Mouse (Mus musculus) ES-CJ7 (cell line): ENCODE data around the gene Adk.

Experiments
- DNase-seq: peaks from one replicate; pipeline ENCODE4 v3.0.0; 2011; ENCODE audit warnings: low read depth, low spot score

Gene Adk

DNA sequence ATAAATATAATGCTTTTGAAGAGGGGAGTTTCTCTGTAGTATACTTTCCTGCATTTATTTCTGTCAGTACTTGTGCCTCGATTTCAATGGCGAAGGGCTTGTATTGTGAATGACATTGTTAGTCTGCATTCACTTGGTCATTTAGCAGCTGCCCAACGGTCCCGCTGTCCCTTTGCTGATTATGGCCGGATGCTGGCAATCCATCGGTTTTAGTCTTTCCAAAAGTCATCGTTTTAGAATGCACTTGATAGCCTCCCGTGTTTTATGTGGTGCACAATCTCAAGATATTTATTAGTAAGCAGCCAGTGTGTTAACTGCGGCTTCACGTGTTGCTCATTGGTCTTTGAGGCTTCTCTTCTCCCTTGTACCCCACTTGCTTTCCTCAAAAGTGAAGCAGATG is 113.3 kb downstream of the Adk start:
- no peak for DNase-seq

- DNase-seq = no peak
Measured at GRCm38 (mm10) chr14:21166114-21166513, 113.7 kb downstream of the Adk start.

DNA sequence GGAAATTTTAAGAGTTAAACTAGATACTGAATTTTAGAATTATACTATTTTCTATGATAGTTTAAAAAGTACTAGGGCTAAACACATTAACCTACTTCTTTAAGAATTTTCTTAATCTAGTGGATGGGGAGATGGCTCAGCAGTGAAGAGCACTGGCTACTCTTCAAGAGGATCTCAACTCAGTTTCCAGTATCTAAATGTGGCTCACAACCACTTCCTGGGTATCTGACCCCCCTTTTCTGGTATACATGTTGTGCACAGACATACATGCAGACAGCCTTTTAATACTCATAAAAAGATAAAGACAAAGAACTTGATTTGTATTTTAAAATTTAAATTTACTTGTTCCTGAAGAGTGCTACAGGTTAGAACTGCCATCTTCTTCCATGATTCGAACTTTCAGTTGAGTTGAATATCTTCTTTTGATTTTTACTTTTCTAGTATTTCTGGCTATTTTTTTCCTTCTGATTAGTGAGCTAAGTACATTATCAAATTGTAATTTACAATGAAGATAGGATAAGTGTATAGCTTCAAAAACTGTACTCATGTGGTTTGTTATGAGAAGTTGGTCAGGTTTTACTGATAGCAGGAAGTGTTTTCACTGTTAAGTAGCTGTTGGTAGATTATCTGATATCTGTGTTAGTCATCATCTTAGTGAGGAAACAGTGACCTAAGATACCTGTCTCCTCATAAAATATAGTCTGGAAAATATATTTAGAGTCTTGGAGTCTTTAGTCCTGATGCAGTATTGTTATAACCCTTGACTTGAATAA is 121.8 kb downstream of the Adk start:
- DNase-seq = no peak

- no peak for DNase-seq
Measured at GRCm38 (mm10) chr14:21174804-21175203, 122.4 kb downstream of the Adk start.

DNA sequence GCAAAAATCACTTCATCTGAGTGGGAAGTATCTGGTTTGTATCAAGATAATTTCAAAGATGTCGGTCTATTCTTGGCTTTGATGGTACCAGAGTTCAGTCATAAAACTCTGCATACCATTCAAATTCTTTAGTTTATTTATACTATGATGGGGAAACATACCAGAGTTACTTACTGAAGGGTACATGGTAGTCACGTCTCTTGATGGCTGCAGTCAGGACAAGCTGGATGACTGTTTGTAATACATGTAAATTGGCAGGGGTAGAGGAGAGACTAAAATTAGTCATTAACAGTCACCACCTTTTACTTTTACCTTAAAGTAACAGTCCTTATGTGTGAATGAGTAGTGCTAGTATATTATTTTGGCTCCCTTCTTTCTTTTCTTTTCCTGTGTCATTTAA is 125.4 kb downstream of the Adk start:
- no peak for DNase-seq

GRCm38 (mm10) chr14:21178356-21178755 is 126.0 kb downstream of the Adk start:
- no peak for DNase-seq

- no peak for DNase-seq
Measured at GRCm38 (mm10) chr14:21181053-21181452, 128.7 kb downstream of the Adk start.

- no peak for DNase-seq
Measured at GRCm38 (mm10) chr14:21191966-21192365, 139.6 kb downstream of the Adk start.

GRCm38 (mm10) chr14:21192749-21193148 is 140.4 kb downstream of the Adk start:
- no peak for DNase-seq

DNA sequence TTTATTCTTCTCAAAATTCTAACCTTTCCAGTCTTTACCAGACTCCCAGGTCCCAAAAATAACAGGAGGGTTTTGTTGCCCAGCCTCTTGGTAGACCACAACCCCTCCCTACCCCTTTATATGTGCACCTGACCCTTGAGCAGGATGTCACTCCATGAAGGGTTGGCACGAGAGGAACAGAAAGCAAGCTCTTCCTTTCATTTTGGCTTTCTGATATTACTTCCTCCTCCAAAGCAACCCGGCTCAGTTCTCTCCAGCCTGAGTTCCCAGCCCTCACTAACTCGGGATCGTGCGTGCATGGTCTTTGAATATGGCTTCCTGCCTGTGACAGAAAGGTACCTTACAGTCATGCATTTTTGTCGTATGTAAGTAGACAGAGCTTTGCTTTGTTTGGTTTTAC is 142.0 kb downstream of the Adk start:
- no peak for DNase-seq

DNA sequence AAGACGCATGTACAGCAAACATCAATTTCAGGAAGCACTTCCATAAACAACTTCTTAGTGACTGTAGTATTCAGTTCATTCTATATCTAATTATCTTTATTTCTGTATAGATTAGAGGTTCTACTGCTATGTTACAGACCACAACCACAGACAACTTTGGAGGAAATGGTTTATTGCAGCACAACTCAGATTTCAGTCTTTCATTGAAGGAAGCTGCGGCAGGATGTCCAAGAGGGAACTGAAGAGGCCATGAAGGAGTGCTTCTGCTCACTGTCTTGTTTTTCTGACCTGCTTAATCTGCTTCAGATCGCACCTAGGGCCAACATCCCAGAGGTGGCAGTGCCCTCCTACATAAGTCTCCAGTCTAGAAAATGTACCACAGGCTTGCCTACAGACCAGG is 148.5 kb downstream of the Adk start:
- DNase-seq = no peak

GRCm38 (mm10) chr14:21206472-21206871 is 154.1 kb downstream of the Adk start:
- DNase-seq = no peak

DNA sequence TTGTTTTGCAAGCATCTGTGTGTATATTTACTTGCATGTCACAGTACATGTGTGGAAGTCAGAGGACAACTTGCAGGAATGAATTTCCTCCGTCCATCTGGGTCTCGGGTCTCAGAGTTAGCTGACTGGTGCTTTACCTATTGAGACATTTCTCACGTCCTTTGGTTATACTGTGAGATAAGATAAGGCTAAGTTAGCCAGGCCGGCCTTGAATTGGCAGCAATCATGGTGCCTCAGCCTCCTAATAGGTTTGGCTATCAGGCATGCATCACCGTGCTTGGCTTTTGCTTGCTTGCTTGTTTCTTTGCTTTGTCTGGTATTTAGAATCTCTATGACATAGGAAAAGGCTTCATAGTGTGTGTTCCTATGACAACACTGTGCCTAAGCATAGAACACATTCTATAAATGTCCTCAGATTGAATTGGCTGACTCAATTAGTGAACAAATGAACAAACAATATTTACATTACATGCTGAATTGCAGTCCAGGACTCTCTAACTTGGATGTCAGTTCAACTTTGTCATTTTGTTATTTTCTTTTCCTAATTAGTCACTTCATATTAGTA is 169.3 kb downstream of the Adk start:
- DNase-seq = no peak

DNA sequence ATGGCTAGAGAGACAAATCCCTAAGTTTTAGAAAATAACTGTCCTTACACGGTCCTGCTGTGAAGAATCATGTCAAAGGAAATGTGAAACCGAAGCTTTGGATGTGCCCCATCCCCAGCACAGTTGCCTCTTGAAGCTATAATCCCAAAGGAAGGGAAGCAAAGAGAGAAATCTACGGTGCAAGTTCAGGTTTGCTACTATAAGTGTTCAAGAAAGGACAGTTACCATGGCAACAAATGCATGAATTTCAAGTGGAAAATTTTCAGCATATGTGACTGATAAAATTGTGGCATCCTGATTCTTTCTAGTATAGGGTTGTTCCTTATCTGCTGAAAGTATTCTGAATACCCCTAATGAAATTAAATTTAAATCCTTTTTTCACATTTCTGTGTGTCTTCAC is 169.8 kb downstream of the Adk start:
- no peak for DNase-seq

GRCm38 (mm10) chr14:21223456-21223855 is 171.1 kb downstream of the Adk start:
- DNase-seq = no peak

GRCm38 (mm10) chr14:21223971-21224635 is 171.7 kb downstream of the Adk start:
- DNase-seq = no peak

- DNase-seq = no peak
Measured at GRCm38 (mm10) chr14:21237051-21237450, 184.7 kb downstream of the Adk start.

DNA sequence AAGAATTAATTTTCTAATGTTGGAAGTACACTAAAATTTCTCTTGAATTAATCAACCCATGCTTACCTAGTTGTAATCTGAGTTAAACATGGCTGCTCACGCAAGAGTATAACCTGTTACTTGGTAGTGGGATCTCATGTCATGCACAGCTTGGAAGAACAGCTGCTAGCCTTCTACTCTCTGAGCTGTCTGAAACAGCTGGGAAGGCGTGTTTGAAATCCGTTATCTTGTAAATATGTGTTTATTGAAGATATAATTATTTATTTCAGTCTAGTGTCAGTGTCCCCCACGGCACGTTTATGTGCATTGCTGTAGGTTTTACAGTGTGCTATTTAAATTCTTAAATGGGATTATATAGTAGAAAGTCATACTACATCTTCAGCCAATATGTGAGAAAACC is 188.7 kb downstream of the Adk start:
- DNase-seq = no peak

- DNase-seq = no peak
Measured at GRCm38 (mm10) chr14:21251386-21251785, 199.0 kb downstream of the Adk start.

GRCm38 (mm10) chr14:21252326-21252886 is 200.0 kb downstream of the Adk start:
- no peak for DNase-seq

DNA sequence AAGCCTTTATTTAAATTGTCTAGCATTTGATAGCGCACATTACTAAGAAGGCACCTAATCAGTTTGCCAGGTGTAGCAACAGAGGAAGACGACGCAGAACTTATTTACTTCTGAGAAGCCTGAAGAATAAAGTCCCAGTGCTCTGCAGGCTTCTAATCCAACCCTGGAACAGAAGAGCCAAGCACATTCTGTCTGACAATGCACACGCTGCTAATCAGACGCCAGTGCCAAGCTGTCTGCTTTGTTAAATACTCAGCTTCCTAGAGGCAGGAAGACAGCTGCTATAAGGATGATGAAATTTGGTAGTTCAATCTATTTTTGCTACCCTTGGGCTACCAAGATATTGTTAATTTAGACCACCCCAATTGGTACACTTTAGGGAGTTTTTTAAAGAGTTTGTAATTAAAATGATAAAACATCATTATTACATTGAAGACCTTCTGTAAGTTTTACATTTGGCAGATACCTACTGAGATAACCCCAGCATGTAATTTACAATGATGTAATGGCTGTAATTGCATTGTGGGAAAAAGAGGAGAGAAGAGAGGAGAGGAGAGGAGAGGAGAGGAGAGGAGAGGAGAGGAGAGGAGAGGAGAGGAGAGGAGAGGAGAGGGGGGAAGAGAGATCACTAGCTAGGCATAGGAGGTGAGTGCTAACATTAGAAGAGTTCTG is 201.1 kb downstream of the Adk start:
- no peak for DNase-seq

DNA sequence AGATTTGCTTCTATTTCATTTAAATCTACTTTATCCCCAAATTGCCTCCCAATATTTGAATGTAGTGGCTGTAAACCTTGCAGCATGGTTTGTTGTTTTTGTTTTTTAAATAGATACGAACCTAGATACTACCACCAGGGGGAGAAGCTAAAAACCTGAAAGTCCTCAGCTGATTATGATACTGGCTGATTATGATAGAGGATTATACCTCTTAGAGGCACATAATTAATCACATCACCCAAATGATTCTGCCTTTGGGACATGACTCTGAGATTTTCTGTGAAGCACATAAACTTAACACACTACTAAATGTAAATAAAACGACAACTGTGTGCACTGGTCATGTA is 201.6 kb downstream of the Adk start:
- no peak for DNase-seq
